Mouse (Mus musculus) stomach, embryonic 14.5 days (tissue): Measurements from ENCODE around the gene Sbsn. TPM values are rescaled to one million over a fixed set of nuclear protein-coding genes. Genes with fewer than 3 reads are reported as not detected.
"Not testable (repeated sequence)": the region's sequence is repeated elsewhere in the genome, so short reads cannot be mapped to it uniquely, and the experiment has no call there.

Experiments
- ATAC-seq: fragments of 200-750 bp; cut with Nextera tagmentation; 2 replicates; pipeline ENCODE4 v1.8.0; 2017; ENCODE audit warnings: low read depth, moderate TSS enrichment; ENCODE audit not compliant: insufficient number of reproducible peaks, insufficient read depth, low FRiP score
- H3K27ac ChIP-seq: fragments of 300-500 bp; sonication (generic); 2 replicates; pipeline ENCODE4 v1.5.1; 2014; ENCODE audit warnings: mild to moderate bottlenecking, low read length, moderate library complexity, mixed read lengths
- H3K27me3 ChIP-seq: fragments of 300-500 bp; sonication (generic); 2 replicates; pipeline ENCODE4 v1.6.1; 2014; ENCODE audit warnings: low read length, control low read depth, mixed read lengths; ENCODE audit not compliant: control insufficient read depth, insufficient read depth
- H3K36me3 ChIP-seq: fragments of 300-500 bp; sonication (generic); 2 replicates; pipeline ENCODE4 v1.6.1; 2014; ENCODE audit warnings: mild to moderate bottlenecking, control low read depth, low read length, moderate library complexity, mixed read lengths; ENCODE audit not compliant: control insufficient read depth, insufficient read depth
- H3K4me1 ChIP-seq: fragments of 300-500 bp; sonication (generic); 2 replicates; pipeline ENCODE4 v1.6.1; 2014; ENCODE audit warnings: low read length, control low read depth, mixed read lengths; ENCODE audit not compliant: control insufficient read depth, insufficient read depth
- H3K4me2 ChIP-seq: fragments of 300-500 bp; sonication (generic); replicated peaks from 2 replicates; pipeline ENCODE4 v1.6.1; 2014; ENCODE audit warnings: low read depth, low read length, control low read depth
- H3K4me3 ChIP-seq: fragments of 300-500 bp; sonication (generic); 2 replicates; pipeline ENCODE4 v1.5.1; 2014; ENCODE audit warnings: low read depth, low read length, control low read depth
- H3K9ac ChIP-seq: fragments of 300-500 bp; sonication (generic); replicated peaks from 2 replicates; pipeline ENCODE4 v1.6.1; 2014; ENCODE audit warnings: low read depth, mild to moderate bottlenecking, control low read depth, low read length, moderate library complexity, mixed read lengths
- H3K9me3 ChIP-seq: fragments of 300-500 bp; sonication (generic); 2 replicates; pipeline ENCODE4 v1.6.1; 2016; ENCODE audit warnings: low read depth, low read length, control low read depth; ENCODE audit not compliant: control insufficient read depth
- WGBS: fragments of 180-500 bp; shearing (Covaris S2); extraction: QIAGEN DNeasy Blood & Tissue Kit; methylation state at CpG from one replicate; pipeline ENCODE4 v1.1.7; 2014; 5-methylcytosine and 5-hydroxymethylcytosine counted together
- polyA plus RNA-seq: library from polyadenylated mRNA; unstranded; fragments of >200 nt; fragmentation: Nextera tagmentation; extraction: Ambion mirVana; gene quantifications from 2 replicates; pipeline ENCODE4 v1.2.1, GENCODE M21; 2014

The Sbsn gene
- polyA plus RNA-seq, 1 experiment from 2014 or later: 1.1 TPM

DNA sequence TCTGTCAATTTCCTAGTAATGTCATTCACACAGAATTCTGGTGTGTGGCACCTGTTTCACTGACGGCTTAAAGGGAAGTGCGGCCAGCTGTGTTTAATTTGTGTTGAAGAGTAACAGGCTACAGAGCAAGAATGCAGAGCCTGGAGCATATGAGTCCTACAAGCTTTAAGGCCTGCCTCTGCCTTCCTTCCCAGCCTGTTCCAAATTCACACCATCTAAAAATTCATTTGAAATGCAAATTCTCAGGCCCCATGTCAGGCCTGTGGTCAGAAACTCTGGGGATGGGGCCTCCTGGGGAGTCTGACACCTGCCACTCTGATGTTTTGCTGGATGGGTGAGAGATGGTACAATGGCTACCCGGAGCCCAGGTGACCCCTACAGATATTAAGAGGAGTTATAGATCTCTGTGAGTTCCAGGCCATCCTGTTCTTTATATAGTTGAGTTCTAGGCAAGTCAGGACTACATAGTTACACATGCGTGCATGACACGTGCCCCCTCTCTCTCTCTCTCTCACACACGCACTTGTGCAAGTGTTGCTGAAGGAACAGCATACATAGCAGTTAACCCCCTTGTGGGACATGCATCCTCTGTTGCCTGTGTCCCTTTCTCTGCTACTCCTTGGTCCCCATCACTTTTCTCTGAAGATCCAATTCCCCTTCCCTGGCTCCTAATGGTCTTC, 27.9 kb upstream of the Sbsn start:
- Histone ChIP-seq H3K4me3 (no peak overlapping the region), H3K27me3 (no peaks in the 10 kb centered on the region), H3K4me2 (no peak overlapping the region), H3K36me3 (no peaks in the 10 kb centered on the region; the same call in 1 of the 2 replicates), H3K9ac (no peak overlapping the region), H3K27ac (no peak overlapping the region), H3K9me3 (no peaks in the 10 kb centered on the region), H3K4me1 (peaks cover 3% of the 10 kb centered on the region)
- WGBS: 65% methylated on average over 6 of the region's 6 CpGs
- ATAC-seq: no peak

DNA sequence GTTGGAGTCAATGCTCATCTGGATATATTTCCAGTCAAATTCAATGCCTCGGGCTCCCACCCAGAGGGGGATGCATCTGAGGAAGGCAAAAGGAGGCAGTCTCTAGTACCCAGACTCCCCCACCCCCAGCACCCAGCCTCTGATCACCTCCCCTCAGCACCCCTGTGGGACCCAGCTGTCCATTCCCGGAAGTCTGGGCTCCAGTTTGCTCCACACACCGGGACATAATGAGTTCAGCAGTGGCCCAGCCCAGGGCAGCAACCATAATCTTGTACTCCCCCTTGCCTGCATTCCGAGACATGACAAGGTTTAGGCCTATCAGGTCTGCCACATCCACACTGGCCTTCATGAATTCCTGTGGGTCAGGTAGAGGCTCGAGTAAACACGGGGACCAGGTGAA, 23.1 kb upstream of the Sbsn start:
- peaks cover 5% of the 10 kb centered on the region; the same call in 1 of the 2 replicates for H3K36me3 ChIP-seq
- no peak overlapping the region for H3K27ac ChIP-seq
- peak overlapping the region; percentile 72 for H3K4me3 ChIP-seq
- WGBS: 78% methylated on average over 6 of the region's 6 CpGs
- H3K4me1 ChIP-seq: peaks cover 7% of the 10 kb centered on the region
- peak overlapping the region; percentile 75 for H3K9ac ChIP-seq
- ATAC-seq: no peak
- H3K27me3 ChIP-seq: no peaks in the 10 kb centered on the region
- no peaks in the 10 kb centered on the region for H3K9me3 ChIP-seq
- peak overlapping the region; percentile 82 for H3K4me2 ChIP-seq

DNA sequence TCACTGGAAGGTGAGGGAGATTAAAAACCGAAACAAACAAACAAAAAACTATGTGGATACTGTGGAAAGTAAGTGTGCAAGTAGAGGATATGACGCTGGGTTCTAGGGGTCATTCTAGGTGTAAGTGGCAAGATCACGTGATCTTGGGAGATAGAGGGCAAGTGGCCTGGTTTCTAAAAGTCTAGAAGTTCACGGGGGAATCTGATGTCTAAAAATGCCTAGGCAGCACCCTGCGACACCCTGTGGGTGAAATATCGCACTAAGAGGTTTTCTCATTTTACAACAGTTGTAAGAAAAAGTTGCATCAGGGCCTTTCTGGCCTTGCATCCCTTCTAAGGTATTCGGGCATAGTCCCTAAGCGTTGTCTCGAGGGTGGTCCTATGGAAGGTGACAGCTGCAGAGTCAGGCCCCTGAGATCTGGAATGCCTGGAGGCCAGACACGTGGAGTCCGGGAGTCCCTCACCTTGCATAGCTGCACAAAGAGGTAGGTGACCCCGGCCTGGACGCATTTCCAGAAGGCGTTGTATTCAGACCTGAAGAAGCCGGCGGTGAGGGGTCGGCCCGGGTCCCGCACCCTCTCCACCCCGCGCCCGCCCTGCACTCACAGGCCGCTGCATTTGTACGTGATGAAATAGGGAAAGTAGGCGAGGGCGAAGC, 22.4 kb upstream of the Sbsn start:
- Histone ChIP-seq H3K4me1 (peaks cover 7% of the 10 kb centered on the region), H3K4me2 (peak overlapping the region; percentile 82), H3K36me3 (peaks cover 7% of the 10 kb centered on the region), H3K9ac (peak overlapping the region; percentile 75), H3K4me3 (peak overlapping the region; percentile 72), H3K27ac (0 out of 2 replicates have a peak overlapping the region, but pooled peaks have one; percentile 2), H3K27me3 (no peaks in the 10 kb centered on the region), H3K9me3 (no peaks in the 10 kb centered on the region)
- ATAC-seq: peak; percentile 26
- WGBS: 4% methylated on average over 26 of the region's 26 CpGs

DNA sequence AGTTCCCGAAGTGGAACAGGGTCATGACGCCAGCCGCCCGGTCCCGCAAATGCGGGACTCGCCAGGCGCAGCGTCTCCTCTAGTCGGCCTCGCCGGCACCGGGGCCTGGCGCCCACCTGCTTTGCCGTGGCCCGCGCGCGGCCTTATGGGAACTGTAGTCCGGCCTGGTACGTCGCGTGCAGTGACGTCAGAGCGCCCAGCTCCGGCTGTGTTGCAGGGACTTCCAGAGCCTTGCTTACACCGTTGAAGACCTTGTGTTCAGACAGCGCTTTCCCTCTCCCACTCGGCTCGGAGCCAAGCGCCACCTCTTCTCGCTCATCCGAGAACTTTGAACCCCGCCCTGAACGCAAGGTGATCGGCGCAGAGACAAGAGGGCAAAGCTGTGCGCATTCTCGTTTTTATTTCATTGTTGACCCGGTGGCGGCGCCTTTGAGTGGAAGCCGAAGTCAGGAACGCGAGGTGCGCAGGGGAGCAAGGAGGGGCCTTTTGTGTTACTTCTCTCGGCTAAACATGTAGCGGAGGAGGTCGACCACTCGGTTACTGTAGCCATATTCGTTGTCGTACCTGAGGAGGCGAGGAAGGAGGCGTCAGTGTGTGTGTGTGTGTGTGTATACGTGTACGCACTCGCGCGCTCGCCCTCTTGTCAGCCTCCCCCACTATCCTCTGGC, 21.7 kb upstream of the Sbsn start, which contains the start of gene Tmem147:
TSS of gene Tmem147 (minus strand) at position 145 of the 668 bp plus-strand sequence.
- H3K4me3 ChIP-seq: peak within 1 kb of the TSS; percentile 72
- peaks cover 7% of the 10 kb centered on the region for H3K4me1 ChIP-seq
- H3K36me3 ChIP-seq: peaks cover 9% of the 10 kb centered on the region
- peak; percentile 97 for ATAC-seq
- under 1% methylated on average over 60 of the region's 60 CpGs for WGBS
- peak within 1 kb of the TSS; percentile 71 for H3K27ac ChIP-seq
- peak within 1 kb of the TSS; percentile 75 for H3K9ac ChIP-seq
- H3K27me3 ChIP-seq: no peaks in the 10 kb centered on the region
- peak within 1 kb of the TSS; percentile 82 for H3K4me2 ChIP-seq
- H3K9me3 ChIP-seq: no peaks in the 10 kb centered on the region

DNA sequence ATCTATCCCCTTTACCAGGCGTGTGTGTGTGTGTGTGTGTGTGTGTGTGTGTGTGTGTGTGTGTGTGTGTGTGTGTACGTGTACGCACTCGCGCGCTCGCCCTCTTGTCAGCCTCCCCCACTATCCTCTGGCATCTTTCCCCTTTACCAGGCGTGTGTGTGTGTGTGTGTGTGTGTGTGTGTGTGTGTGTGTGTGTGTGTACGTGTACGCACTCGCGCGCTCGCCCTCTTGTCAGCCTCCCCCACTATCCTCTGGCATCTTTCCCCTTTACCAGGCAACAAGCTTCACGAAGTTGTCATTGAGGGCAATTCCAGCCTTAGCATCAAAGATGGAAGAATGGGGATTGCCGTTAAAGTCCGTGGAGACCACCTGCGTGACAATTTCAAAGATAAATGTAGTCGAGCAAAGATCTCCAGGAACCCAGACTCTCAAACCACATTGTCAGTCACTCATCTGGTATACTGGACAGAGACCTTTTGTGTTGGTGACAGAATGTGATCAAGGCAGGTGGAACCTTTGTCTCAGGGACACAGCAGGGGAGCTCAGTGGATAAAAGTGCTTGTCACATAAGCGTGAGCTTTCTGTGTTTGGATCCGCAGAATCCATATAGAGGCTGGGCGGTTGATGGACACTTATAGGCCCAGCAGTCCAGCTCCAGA, 21.1 kb upstream of the Sbsn start:
- Histone ChIP-seq H3K27ac (peak overlapping the region; percentile 71), H3K9ac (peak overlapping the region; percentile 75), H3K4me2 (peak overlapping the region; percentile 44), H3K4me3 (peak overlapping the region; percentile 72), H3K36me3 (peaks cover 12% of the 10 kb centered on the region)
- H3K4me1 ChIP-seq, H3K9me3 ChIP-seq, ATAC-seq, H3K27me3 ChIP-seq: not testable (repeated sequence)
- WGBS: 26% methylated on average over 10 of the region's 22 CpGs

DNA sequence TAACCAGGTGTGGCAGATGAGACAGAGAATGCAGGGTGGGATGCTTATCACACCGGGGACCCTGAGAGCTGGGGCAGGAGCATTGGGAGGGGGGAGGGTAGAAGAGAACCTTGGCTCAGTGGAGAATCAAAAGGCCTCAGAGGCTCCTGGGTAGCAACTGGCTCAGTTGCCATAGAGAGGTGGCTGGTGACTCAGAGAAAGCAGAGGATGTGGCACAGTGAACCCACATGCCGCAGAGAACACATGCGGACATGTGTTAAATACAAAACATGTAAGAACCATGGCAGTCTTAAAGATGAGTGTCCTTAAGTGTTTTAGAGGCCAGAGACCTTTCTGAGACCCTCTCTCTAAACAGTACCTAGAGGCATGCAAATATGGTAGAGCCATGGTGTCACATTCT, 15.1 kb upstream of the Sbsn start:
- Histone ChIP-seq H3K4me2 (no peak overlapping the region), H3K27me3 (no peaks in the 10 kb centered on the region), H3K4me1 (no peaks in the 10 kb centered on the region), H3K9me3 (no peaks in the 10 kb centered on the region), H3K4me3 (no peak overlapping the region), H3K36me3 (peaks cover 21% of the 10 kb centered on the region), H3K9ac (no peak overlapping the region), H3K27ac (no peak overlapping the region)
- no peak for ATAC-seq
- 76% methylated on average over 3 of the region's 3 CpGs for WGBS

DNA sequence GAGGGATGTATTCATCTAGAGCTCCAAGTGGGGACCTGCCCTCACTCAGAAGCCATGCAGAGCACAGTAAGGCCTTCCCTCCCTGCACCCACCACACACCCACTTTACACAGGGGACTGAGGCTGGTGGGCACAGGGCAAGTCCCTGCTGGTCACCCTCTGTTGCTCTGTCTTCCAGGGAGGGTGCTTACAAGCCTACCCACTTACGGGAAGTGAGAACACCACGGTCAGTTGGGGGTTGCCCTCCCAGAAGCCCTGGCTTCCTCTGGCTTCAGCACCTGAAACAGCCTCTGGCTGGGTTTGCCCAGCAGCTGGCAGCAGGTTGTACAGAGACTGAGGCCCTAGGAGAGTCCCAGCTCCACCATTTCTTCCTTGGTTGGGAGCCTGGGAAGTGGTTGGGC, 8.7 kb upstream of the Sbsn start:
- not testable (repeated sequence) for H3K9ac ChIP-seq, H3K27me3 ChIP-seq, H3K4me1 ChIP-seq, H3K4me2 ChIP-seq, H3K4me3 ChIP-seq, ATAC-seq, H3K9me3 ChIP-seq, H3K27ac ChIP-seq, H3K36me3 ChIP-seq
- WGBS: 84% methylated on average over 2 of the region's 2 CpGs

DNA sequence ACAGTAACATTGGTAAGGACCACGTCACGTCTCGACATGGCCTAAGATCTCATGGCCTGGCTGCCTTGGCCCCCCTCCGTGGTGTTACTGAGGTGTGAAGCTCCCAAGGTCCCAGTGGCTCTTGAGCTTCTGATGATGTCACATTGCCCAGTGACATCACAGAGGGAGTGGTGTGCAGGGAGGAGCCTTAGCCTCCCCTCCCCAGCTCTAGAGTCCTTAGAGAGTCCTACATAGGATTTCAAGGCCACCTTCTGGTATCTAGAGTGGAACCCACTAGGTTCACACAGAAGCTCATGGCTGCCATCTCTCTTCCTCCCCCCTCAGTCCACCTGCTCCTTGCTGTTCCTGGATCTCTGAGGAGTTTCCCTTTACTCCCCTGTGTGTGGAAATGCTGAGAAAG, 7.7 kb upstream of the Sbsn start, which contains the start of gene Gapdhs:
TSS of gene Gapdhs (minus strand) at position 65 of the 400 bp plus-strand sequence.
- H3K9me3 ChIP-seq, H3K4me1 ChIP-seq, H3K4me2 ChIP-seq, H3K4me3 ChIP-seq, H3K27ac ChIP-seq, H3K9ac ChIP-seq, H3K36me3 ChIP-seq, ATAC-seq, H3K27me3 ChIP-seq: not testable (repeated sequence)
- WGBS: 89% methylated on average over 3 of the region's 4 CpGs
